Mouse (Mus musculus) cerebellum, adult 8-10 months (tissue): ENCODE results near the gene Srrt.

ENCODE experiments used
- DNase-seq: peaks from one replicate; pipeline ENCODE4 v3.0.0; 2022

Srrt gene

DNA sequence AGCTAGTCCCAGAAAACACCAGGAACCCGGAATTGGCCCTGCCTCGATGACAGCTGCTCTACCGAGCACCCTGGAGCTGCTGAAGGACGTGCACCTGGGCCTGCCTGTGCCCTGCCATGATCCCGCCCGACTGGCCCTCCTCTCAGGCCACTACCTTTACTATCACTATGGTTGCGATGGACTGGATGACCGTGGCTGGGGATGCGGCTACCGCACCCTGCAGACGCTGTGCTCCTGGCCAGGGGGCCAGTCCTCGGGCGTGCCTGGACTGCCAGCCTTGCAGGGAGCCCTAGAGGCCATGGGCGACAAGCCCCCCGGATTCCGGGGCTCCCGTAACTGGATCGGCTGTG lies 12.8 kb downstream of the Srrt start:
- DNase-seq = no peak

GRCm38 (mm10) chr5:137293839-137294743 lies 13.4 kb downstream of the Srrt start, which contains the start of gene Ufsp1:
TSS of gene Ufsp1 (plus strand) at chr5:137294629.
- peak; percentile 95 for DNase-seq

GRCm38 (mm10) chr5:137293282-137293681 lies 14.2 kb downstream of the Srrt start:
- peak; percentile 84 for DNase-seq

- DNase-seq = peak; percentile 28
These were observed 16.0 kb downstream of the Srrt start for GRCm38 (mm10) chr5:137291381-137291926.

DNA sequence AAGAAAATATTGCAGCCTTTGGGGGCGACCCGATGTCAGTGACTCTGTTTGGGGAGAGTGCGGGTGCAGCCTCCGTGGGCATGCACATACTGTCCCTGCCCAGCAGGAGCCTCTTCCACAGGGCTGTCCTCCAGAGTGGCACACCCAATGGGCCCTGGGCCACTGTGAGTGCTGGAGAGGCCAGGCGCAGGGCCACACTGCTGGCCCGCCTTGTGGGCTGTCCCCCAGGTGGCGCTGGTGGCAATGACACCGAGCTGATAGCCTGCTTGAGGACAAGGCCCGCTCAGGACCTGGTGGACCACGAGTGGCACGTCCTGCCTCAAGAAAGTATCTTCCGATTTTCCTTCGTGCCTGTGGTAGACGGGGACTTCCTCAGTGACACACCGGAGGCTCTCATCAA lies 16.8 kb downstream of the Srrt start:
- DNase-seq = peak; percentile 71

DNA sequence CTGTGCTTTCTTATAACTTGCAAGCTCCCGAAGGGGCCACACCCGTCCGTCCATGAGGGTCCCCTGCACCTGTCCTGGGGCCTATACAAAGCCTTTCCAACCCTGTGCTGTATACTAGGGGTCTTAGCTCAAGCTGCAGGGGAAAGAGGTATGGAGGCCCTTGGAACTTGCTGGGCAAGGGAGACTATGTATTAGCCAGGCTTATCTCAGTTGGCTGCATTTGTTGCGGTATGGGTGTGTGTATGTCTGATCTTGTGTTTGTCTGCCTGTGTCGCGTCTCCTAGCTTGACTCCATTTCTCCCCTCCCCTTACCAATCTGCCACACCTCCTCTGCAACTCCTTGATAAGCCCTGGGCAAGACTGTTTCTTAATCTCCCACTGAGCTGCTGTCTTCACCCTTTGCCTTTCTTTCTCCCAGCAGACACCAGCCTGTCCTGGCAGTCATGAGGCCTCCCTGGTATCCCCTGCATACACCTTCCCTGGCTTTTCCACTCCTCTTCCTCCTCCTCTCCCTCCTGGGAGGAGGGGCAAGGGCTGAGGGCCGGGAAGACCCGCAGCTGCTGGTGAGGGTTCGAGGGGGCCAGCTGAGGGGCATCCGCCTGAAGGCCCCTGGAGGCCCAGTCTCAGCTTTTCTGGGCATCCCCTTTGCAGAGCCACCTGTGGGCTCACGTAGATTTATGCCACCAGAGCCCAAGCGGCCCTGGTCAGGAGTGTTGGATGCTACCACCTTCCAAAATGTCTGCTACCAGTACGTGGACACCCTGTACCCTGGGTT lies 17.7 kb downstream of the Srrt start:
- peak; percentile 24 for DNase-seq

DNA sequence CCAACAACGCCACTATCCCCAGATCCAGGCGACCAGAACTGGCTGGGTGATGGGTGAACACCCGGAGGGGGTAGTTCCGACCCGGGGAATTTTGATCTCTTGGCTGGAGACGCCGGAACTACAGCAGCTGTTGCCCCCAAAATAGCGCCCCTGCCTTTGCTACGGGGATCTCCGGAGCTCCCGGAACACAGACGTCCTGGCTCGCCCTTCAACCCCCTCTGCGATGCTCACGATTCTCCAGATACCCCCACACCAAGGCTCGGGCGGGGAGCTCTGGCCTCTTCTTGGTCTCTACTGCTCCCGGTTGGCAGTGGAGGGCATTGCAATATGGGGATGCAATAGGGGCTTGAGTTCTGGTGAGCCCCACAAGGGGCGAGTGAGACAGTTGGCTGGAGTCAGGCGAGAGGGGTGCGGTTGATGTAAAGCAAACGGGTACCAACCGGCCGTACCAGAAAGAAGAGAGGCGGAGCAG lies 18.4 kb downstream of the Srrt start:
- peak; percentile 65 for DNase-seq

GRCm38 (mm10) chr5:137287953-137288743 lies 19.3 kb downstream of the Srrt start:
- DNase-seq = peak; percentile 67

DNA sequence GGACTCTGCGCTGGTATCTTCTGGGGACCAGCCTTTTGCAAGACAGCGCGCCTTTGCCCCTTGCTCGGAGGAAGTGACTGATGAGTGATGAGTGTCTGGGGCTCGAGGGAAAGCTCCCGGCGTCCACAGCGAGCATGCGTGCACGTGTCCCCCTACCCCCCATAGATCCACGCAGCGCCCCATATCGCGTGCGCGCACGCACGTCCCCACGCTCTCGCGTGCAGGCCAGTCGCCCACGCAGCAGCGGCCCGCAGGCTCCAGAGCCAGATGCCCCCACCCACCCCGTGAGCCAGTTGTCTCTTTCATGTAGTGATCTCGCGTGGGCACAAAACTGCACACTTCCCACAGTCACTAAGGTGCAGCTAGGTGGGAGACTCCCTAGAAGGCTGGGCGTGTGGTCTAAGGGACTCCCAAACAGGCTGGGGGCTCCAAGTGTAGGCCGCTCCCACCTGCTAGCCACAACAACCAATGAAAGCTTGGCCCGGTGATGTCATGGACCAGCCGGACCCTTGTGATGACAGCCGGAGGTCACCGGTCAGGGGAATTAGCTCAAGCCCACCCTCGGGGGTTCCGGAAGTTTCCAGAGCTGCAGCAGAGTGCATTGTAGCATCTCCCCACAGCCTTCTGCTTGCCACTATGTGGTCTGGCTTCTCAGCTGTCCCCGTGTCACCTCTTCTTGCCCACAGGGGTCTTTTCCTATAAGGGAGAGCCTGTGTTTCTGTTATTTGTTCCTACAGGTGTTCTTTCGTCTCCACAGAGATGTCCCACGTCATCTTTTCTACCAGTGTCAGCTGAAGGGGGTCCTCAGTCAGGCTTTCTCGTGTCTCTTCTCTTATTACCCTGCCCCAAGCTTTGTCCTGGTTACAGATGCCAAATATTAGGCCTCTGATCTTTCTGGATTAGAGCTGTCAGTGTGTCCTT lies 20.2 kb downstream of the Srrt start, which contains the start of gene Ache:
Gene Ache (plus strand): TSS at position 488 of the 921 bp plus-strand sequence.
- DNase-seq = peak; percentile 83

DNA sequence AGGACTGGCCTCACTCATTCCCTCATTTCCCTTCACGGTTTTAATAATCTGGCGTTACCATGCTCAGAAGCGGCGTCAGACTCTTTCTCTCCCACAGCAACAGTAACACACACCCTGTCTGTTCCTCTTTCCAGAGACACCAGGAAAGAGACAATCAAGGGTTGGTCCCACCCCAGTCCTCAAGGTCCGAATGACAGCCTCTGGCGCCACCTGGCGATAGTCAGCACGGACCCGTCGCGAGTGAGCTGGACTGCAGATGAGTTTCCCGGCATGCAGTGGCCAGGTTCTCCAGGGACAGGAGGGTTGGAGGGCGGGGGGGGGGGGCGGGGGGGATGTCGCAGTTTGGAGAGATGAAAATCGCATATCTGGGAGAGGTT lies 20.8 kb downstream of the Srrt start:
- DNase-seq = peak; percentile 95

GRCm38 (mm10) chr5:137285986-137286385 lies 21.5 kb downstream of the Srrt start:
- peak; percentile 21 for DNase-seq

GRCm38 (mm10) chr5:137285045-137285444 lies 22.4 kb downstream of the Srrt start:
- peak; percentile 54 for DNase-seq

DNA sequence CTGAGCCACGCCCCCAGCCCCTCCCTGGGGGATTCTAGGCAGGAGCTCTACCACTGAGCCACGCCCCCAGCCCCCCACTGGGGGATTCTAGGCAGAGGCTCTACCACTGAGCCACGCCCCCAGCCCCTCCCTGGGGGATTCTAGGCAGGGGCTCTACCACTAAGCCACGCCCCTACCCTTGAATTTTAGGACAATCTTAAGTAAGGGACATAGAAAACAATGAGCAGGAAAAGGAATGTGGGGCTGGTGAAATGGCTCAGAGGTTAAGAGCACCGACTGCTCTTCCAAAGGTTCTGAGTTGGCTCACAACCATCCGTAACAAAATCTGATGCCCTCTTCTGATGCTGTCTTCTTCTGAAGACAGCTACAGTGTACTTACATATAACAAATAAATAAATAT lies 23.1 kb downstream of the Srrt start:
- peak; percentile 7 for DNase-seq

GRCm38 (mm10) chr5:137277360-137278342 lies 29.8 kb downstream of the Srrt start:
- peak; percentile 2 for DNase-seq

DNA sequence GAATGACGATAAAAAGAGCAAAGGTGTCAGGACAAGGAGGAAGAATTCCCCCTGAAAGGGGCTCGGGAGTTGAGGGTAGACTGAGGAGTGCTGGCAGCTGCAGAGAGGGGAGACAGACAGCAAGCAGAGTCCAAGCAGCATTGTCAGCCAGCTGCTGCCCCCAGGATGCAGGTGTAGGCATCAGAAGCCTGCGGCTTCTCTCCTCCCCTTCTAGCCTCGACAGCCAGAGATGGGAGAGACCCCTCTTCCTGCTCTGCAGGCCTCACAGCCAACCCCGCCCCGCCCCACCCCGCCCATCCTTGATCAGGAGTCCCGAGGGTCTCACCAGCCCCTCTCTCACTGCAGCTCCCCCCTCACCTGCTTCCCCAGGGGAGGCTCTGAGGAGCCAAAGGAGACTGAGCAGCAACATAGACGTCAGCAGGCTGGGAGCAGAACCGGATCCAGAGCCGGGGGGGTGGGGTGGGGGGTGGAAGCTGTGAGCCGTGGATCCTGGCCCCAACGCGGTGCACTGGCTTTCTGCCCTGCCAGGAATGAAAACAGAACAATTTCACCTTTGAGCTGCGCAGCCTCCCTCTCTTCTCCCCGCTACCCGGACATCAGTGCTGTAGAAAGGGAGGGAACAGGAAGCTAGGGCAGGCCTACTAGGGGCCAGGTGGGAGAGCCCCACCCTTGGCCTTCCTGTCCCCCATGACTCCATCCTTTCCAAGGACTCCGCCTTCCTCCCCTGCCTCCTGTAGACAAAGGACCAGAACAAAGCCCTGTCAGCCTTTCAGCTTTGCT lies 39.2 kb downstream of the Srrt start:
- DNase-seq = no peak

DNA sequence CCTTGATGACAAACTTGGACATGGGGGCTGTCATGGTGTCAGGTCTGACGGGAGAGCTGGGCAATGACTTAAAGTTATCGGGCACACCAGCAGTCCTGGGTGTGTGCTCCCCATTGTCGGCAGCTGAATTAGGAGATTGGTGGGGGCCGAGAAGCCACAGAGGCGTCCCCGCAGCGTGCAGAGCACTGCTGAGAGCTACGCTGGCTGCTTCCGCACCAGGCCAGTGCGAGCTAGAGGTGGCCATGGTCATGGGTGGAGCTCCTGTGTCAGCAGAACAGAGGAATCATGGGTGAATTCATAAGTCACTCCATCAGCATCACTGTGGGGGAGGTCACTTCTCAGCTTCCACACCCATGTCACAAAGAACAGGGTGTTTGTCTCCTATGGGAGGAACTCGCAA lies 42.7 kb downstream of the Srrt start:
- no peak for DNase-seq

DNA sequence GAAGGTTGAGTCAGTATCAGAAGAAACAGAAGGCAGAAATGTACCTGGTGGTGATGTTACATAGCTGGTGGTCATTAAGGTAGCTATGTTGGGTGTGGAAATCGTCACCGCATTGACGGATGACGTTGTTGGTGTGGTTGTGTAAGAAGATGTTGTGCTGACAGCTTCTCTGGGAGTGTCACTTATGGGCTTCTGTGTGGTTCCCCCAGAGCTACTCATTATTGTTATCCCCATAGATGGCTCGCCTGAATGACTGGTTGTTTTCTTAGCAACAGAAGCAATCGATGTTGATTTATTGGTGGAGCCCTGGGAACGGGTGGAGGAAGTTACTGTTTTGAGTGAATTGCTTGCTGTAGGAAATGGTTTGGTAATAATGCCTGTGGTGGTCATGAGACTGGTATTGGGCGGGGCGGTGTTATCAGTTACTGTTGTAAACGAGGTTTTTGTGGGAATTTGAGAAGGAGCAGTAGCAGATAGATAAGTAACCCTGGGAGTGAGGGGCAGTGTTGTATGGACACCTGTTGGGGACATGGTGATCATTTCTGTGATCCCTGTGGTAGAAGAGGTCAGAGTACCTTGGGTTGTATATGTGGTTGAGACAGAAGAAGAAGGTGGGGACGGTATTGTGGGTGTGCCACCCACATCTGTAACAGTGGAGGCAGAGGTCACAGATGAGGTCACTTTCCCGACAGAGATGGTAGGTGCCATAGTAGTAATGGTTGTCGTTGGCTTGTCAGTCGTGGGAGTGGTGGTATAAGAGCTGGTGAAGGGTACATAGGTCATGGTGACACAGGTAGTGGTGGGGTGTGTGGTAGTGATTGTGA lies 43.4 kb downstream of the Srrt start:
- DNase-seq = no peak
